Mouse (Mus musculus) cerebellum, adult 2 months (tissue): ENCODE measurements at regions not wholly inside any gene's neighbourhood (a gene's known extent, or its start where the extent isn't known, plus 50 kb on each side); places are given as distances from the start of the nearest gene placed in this dataset.

Experiments
- DNase-seq, 2 experiments: peaks; one replicate each; pipeline ENCODE4 v3.0.0; 2021
- H3K27ac ChIP-seq: fragments of 200-500 bp; 2 replicates; pipeline ENCODE4 v1.5.1; 2012; ENCODE audit warnings: low read length, control low read depth, inconsistent platforms; ENCODE audit not compliant: insufficient read depth
- H3K27me3 ChIP-seq: fragments of 200-500 bp; 2 replicates; pipeline ENCODE4 v1.6.1; 2012; ENCODE audit warnings: inconsistent platforms, mild to moderate bottlenecking, low read length, moderate library complexity; ENCODE audit not compliant: control insufficient read depth, insufficient read depth
- H3K4me1 ChIP-seq: fragments of 200-500 bp; 2 replicates; pipeline ENCODE4 v1.6.1; 2011; ENCODE audit warnings: low read length; ENCODE audit not compliant: control insufficient read depth, insufficient read depth
- H3K4me3 ChIP-seq: fragments of 200-500 bp; replicated peaks from 2 replicates; pipeline ENCODE3; 2011; ENCODE audit warnings: mild to moderate bottlenecking, low read depth, low read length, control low read depth; ENCODE audit not compliant: insufficient read depth
- CTCF ChIP-seq: fragments of 200-500 bp; IDR thresholded peaks from 2 replicates; pipeline ENCODE4 v1.5.1; 2011; ENCODE audit warnings: low read depth, mild to moderate bottlenecking, control low read depth, low read length, moderate library complexity, borderline replicate concordance; ENCODE audit not compliant: insufficient read depth
- POLR2A ChIP-seq: fragments of 200-500 bp; IDR thresholded peaks from 2 replicates; pipeline ENCODE4 v1.6.1; 2011; ENCODE audit warnings: low read length, control low read depth, borderline replicate concordance; ENCODE audit not compliant: insufficient read depth
- WGBS: fragments of 180-500 bp; shearing (Covaris S2); methylation state at CpG from one replicate; pipeline ENCODE4 v1.1.7; 2018; 5-methylcytosine and 5-hydroxymethylcytosine counted together

DNA sequence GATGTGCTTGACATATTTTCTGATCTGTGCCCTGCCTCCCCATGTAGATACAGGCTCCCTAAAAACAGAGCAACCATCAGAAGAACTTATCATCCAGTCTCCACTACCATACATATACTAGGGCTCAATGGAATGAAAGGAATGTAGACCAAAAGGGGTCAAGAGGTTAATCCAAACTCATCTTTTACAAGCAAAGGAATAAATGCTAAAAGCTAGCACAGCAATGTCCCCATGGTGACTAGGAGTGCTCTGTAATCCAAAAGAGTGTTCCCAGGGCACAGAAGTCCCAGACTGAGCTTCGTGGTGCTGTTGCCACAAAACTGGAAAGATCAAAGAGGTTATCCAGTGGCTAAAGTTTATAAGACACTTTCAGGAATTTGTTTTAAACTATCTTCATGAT is 763.5 kb downstream of the Cypt12 start:
- no peak for DNase-seq
- TF ChIP-seq CTCF: no peak
- no peak for TF ChIP-seq POLR2A
- Histone ChIP-seq H3K4me3 (no peak overlapping the region), H3K27me3 (no peaks in the 10 kb centered on the region), H3K27ac (no peak overlapping the region), H3K4me1 (no peaks in the 10 kb centered on the region)
- WGBS: 83% methylated on average over 1 of the region's 1 CpGs

- Histone ChIP-seq H3K4me3 (no peak overlapping the region), H3K4me1 (no peaks in the 10 kb centered on the region), H3K27me3 (no peaks in the 10 kb centered on the region), H3K27ac (no peak overlapping the region)
- WGBS: 96% methylated on average over 7 of the region's 7 CpGs
- DNase-seq: no peak
- TF ChIP-seq POLR2A (no peak), CTCF (no peak)
These were observed 765.8 kb downstream of the Cypt12 start for GRCm38 (mm10) chr3:18713986-18714385.

- DNase-seq: no peak
- Histone ChIP-seq H3K27me3 (no peaks in the 10 kb centered on the region), H3K4me1 (no peaks in the 10 kb centered on the region), H3K4me3 (no peak overlapping the region), H3K27ac (no peak overlapping the region)
- TF ChIP-seq CTCF (no peak), POLR2A (no peak)
- 84% methylated on average over 9 of the region's 9 CpGs for WGBS
These were observed 766.9 kb downstream of the Cypt12 start for GRCm38 (mm10) chr3:18714968-18715630.

GRCm38 (mm10) chr3:18715776-18716175 is 767.6 kb downstream of the Cypt12 start:
- TF ChIP-seq POLR2A (no peak), CTCF (no peak)
- H3K27me3 ChIP-seq: no peaks in the 10 kb centered on the region
- no peaks in the 10 kb centered on the region for H3K4me1 ChIP-seq
- 62% methylated on average over 5 of the region's 5 CpGs for WGBS
- no peak overlapping the region for H3K4me3 ChIP-seq
- H3K27ac ChIP-seq: no peak overlapping the region
- peak in 1 of 2 experiments; percentile 18 for DNase-seq

GRCm38 (mm10) chr3:18725507-18725906 is 777.3 kb downstream of the Cypt12 start:
- no peak for TF ChIP-seq POLR2A
- TF ChIP-seq CTCF: no peak
- H3K4me3 ChIP-seq: no peak overlapping the region
- no peak for DNase-seq
- H3K27ac ChIP-seq: no peak overlapping the region
- H3K27me3 ChIP-seq: no peaks in the 10 kb centered on the region
- no peaks in the 10 kb centered on the region for H3K4me1 ChIP-seq
- WGBS: 86% methylated on average over 1 of the region's 1 CpGs

- 31% methylated on average over 1 of the region's 1 CpGs for WGBS
- H3K27ac ChIP-seq: no peak overlapping the region
- H3K27me3 ChIP-seq: no peaks in the 10 kb centered on the region
- no peaks in the 10 kb centered on the region for H3K4me1 ChIP-seq
- TF ChIP-seq POLR2A: no peak
- no peak for TF ChIP-seq CTCF
- DNase-seq: peak; percentile 25 to 58
- no peak overlapping the region for H3K4me3 ChIP-seq
These were observed 783.0 kb downstream of the Cypt12 start for GRCm38 (mm10) chr3:18731251-18731650.

DNA sequence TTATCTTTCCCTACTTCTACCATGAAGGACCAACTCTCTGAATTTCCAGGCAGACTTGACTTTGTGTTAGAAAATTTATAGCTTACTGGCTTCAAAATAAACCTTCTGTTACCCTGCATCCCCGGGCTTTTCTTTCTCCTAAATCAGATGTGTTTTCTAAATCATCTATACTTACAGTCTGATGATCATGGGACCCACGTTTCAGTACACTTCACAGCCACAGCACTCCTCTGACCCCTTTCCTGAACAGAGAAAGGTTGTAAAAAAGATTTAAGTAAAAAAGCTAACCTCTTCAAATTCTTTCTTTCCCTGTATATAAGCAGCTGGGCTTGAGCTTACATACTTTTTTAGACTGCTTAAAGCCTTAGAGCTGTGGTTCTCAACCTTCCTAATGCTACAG is 783.5 kb downstream of the Cypt12 start:
- Histone ChIP-seq H3K4me3 (no peak overlapping the region), H3K27ac (no peak overlapping the region), H3K27me3 (no peaks in the 10 kb centered on the region), H3K4me1 (no peaks in the 10 kb centered on the region)
- no peak for TF ChIP-seq POLR2A
- no peak for DNase-seq
- WGBS: 60% methylated on average over 2 of the region's 2 CpGs

GRCm38 (mm10) chr3:18733540-18733939 is 785.3 kb downstream of the Cypt12 start:
- DNase-seq: no peak
- WGBS: 93% methylated on average over 1 of the region's 1 CpGs
- Histone ChIP-seq H3K27me3 (no peaks in the 10 kb centered on the region), H3K4me1 (no peaks in the 10 kb centered on the region), H3K4me3 (no peak overlapping the region), H3K27ac (no peak overlapping the region)
- TF ChIP-seq CTCF: no peak
- TF ChIP-seq POLR2A: no peak

- H3K27me3 ChIP-seq: no peaks in the 10 kb centered on the region
- no peak overlapping the region for H3K27ac ChIP-seq
- H3K4me3 ChIP-seq: no peak overlapping the region
- no peak for DNase-seq
- TF ChIP-seq CTCF: no peak
- TF ChIP-seq POLR2A: no peak
- H3K4me1 ChIP-seq: no peaks in the 10 kb centered on the region
These were observed 790.7 kb downstream of the Cypt12 start for GRCm38 (mm10) chr3:18738946-18739345.
